Mouse (Mus musculus): Measurements from ENCODE around the gene Pakap.

The Pakap gene

GRCm38 (mm10) chr4:57625306-57625705 lies 57.3 kb downstream of the Pakap start:
- DNase-seq (ENCODE audit: low spot score in 2 of 2) = no peak

GRCm38 (mm10) chr4:57625756-57626155 lies 57.8 kb downstream of the Pakap start:
- no peak for DNase-seq (ENCODE audit: low spot score in 2 of 2)

- DNase-seq (ENCODE audit: low spot score in 2 of 2) = no peak
These were observed 58.9 kb downstream of the Pakap start for GRCm38 (mm10) chr4:57626921-57627320.

GRCm38 (mm10) chr4:57632386-57632785 lies 64.4 kb downstream of the Pakap start:
- DNase-seq (ENCODE audit: low spot score in 2 of 2) = no peak

- DNase-seq (ENCODE audit: low spot score in 2 of 2) = no peak
These were observed 65.1 kb downstream of the Pakap start for GRCm38 (mm10) chr4:57633052-57633451.

GRCm38 (mm10) chr4:57634956-57635355 lies 67.0 kb downstream of the Pakap start:
- no peak for DNase-seq (ENCODE audit: low spot score in 2 of 2)

- DNase-seq (ENCODE audit: low spot score in 2 of 2) = no peak
These were observed 69.0 kb downstream of the Pakap start for GRCm38 (mm10) chr4:57636782-57637482.

- DNase-seq (ENCODE audit: low spot score in 2 of 2) = peak; percentile 34 to 48
These were observed 69.8 kb downstream of the Pakap start for GRCm38 (mm10) chr4:57637636-57638386.

- no peak for DNase-seq (ENCODE audit: low spot score in 2 of 2)
These were observed 71.0 kb downstream of the Pakap start for GRCm38 (mm10) chr4:57638941-57639340.

GRCm38 (mm10) chr4:57640222-57640621 lies 72.2 kb downstream of the Pakap start:
- DNase-seq (ENCODE audit: low spot score in 2 of 2) = no peak

GRCm38 (mm10) chr4:57640971-57641370 lies 73.0 kb downstream of the Pakap start:
- no peak for DNase-seq (ENCODE audit: low spot score in 2 of 2)

GRCm38 (mm10) chr4:57650994-57651393 lies 83.0 kb downstream of the Pakap start:
- DNase-seq (ENCODE audit: low spot score in 2 of 2) = no peak

GRCm38 (mm10) chr4:57651547-57651946 lies 83.6 kb downstream of the Pakap start:
- no peak for DNase-seq (ENCODE audit: low spot score in 2 of 2)

- DNase-seq (ENCODE audit: low spot score in 2 of 2) = no peak
These were observed 84.4 kb downstream of the Pakap start for GRCm38 (mm10) chr4:57652185-57652904.

GRCm38 (mm10) chr4:57655966-57656365 lies 88.0 kb downstream of the Pakap start:
- DNase-seq (ENCODE audit: low spot score in 2 of 2) = no peak

- DNase-seq (ENCODE audit: low spot score in 2 of 2) = no peak
These were observed 88.4 kb downstream of the Pakap start for GRCm38 (mm10) chr4:57656388-57656787.

GRCm38 (mm10) chr4:57656861-57657260 lies 88.9 kb downstream of the Pakap start:
- no peak for DNase-seq (ENCODE audit: low spot score in 2 of 2)

GRCm38 (mm10) chr4:57660470-57660869 lies 92.5 kb downstream of the Pakap start:
- no peak for DNase-seq (ENCODE audit: low spot score in 2 of 2)

GRCm38 (mm10) chr4:57666101-57666500 lies 98.1 kb downstream of the Pakap start:
- no peak for DNase-seq (ENCODE audit: low spot score in 2 of 2)

GRCm38 (mm10) chr4:57670813-57671469 lies 103.0 kb downstream of the Pakap start:
- DNase-seq (ENCODE audit: low spot score in 2 of 2) = no peak

GRCm38 (mm10) chr4:57672541-57672940 lies 104.6 kb downstream of the Pakap start:
- no peak for DNase-seq (ENCODE audit: low spot score in 2 of 2)

All from frontal cortex, postnatal 25 days (tissue).